Mouse (Mus musculus): Measurements from ENCODE around the gene Hras.

GRCm38 (mm10) chr7:141191796-141192685, 1.8 kb downstream of the Hras start:
- TF ChIP-seq CTCF (IDR thresholded peaks at IDR 0.05; ENCODE audit: low read depth) (no peak), EP300 (IDR thresholded peaks at IDR 0.05; ENCODE audit: low read depth) (no peak)

Measured in liver, postnatal 0 days (tissue).